ENCODE assay signal across 30 mouse cellular contexts in genomic region chr5:105390346-105390745, GRCm38 (mm10).
"Had no signal": no experiment of that assay in that cellular context is flagged by ENCODE, and none has a peak within 500 bp of the region (broad histone marks: within the 10 kb centered on the region; RNA-seq: fewer than 3 reads in every experiment).

No protein-coding gene starts in this region.

- DNase-seq: heart, postnatal 10 days; heart, postnatal 14 days; heart, postnatal 36 days; heart, postnatal 4 days; kidney, adult 11 months; kidney, adult 18-20 months; kidney, adult 2 months; kidney, adult 8-10 months; kidney, adult 9 months; kidney, postnatal 10 days; kidney, postnatal 14 days; kidney, postnatal 25 days; kidney, postnatal 36 days; kidney, postnatal 4 days; layer of hippocampus, adult 9-11 months; layer of hippocampus, postnatal 36 days had no signal

- H3K9ac ChIP-seq: heart, embryonic 12.5 days; heart, embryonic 13.5 days; heart, embryonic 15.5 days; hindbrain, embryonic 12.5 days; hindbrain, embryonic 13.5 days; hindbrain, embryonic 14.5 days; hindbrain, embryonic 15.5 days; intestine, embryonic 15.5 days; kidney, embryonic 15.5 days had no signal

- H3K4me1 ChIP-seq: heart, embryonic 12.5 days; heart, embryonic 13.5 days; heart, embryonic 15.5 days; hindbrain, embryonic 10.5 days; hindbrain, embryonic 12.5 days; hindbrain, embryonic 13.5 days; hindbrain, embryonic 15.5 days; intestine, embryonic 15.5 days; kidney, embryonic 15.5 days had no signal

- H3K36me3 ChIP-seq: heart, embryonic 12.5 days; heart, embryonic 13.5 days; heart, embryonic 15.5 days; hindbrain, embryonic 10.5 days; hindbrain, embryonic 12.5 days; hindbrain, embryonic 13.5 days; hindbrain, embryonic 15.5 days; intestine, embryonic 15.5 days; kidney, embryonic 15.5 days had no signal

- H3K27me3 ChIP-seq: heart, embryonic 12.5 days; heart, embryonic 13.5 days; heart, embryonic 15.5 days; hindbrain, embryonic 12.5 days; hindbrain, embryonic 13.5 days; hindbrain, embryonic 15.5 days; intestine, embryonic 15.5 days; kidney, embryonic 15.5 days had no signal

- H3K27ac ChIP-seq: heart, embryonic 13.5 days; heart, embryonic 15.5 days; hindbrain, embryonic 10.5 days; hindbrain, embryonic 12.5 days; hindbrain, embryonic 13.5 days; hindbrain, embryonic 14.5 days; hindbrain, embryonic 15.5 days; hindbrain, postnatal 0 days; intestine, embryonic 15.5 days; kidney, embryonic 15.5 days; kidney, postnatal 0 days; layer of hippocampus, adult 2 months; left cerebral cortex, adult 2 months had no signal

- H3K4me3 ChIP-seq: heart, embryonic 12.5 days; heart, embryonic 13.5 days; heart, embryonic 15.5 days; hindbrain, embryonic 10.5 days; hindbrain, embryonic 12.5 days; hindbrain, embryonic 13.5 days; hindbrain, embryonic 15.5 days; intestine, embryonic 15.5 days; kidney, embryonic 15.5 days; layer of hippocampus, adult 2 months; left cerebral cortex, adult 2 months had no signal
